Mouse (Mus musculus) adrenal gland, postnatal 25 days (tissue): ENCODE measurements around the gene Swt1. TPM values are rescaled to one million over a fixed set of nuclear protein-coding genes. Genes with fewer than 3 reads are reported as not detected.
"Not testable (repeated sequence)": the region's sequence is repeated elsewhere in the genome, so short reads cannot be mapped to it uniquely, and the experiment has no call there.

Experiments used
- DNase-seq: peaks from one replicate; pipeline ENCODE4 v3.0.0; 2021; ENCODE audit warnings: mixed read lengths
- long read RNA-seq: library from polyadenylated mRNA; stranded (forward); transcript quantifications from one replicate; pipeline ENCODE4 v2.0.0, GENCODE M21; 2021
- total RNA-seq: library from RNA; stranded (reverse); gene quantifications from 2 replicates; pipeline ENCODE4 v1.2.3, GENCODE M21; 2021

Gene Swt1
- total RNA-seq = 22.4 and 29.5 TPM in 2 replicates
- long read RNA-seq, transcript Swt1-201 (20 exons, 3,688 nt) = major isoform, 12 of 18 reads
- long read RNA-seq, partial matches to known transcripts = 2 of 18 reads
- long read RNA-seq, other reads (novel, unspliced or antisense) = 4 of 18 reads

- DNase-seq = peak; percentile 95
These were observed at the start of gene Swt1, which contains the start of gene Trmt1l for GRCm38 (mm10) chr1:151428263-151429221. Gene Swt1 (minus strand): TSS chr1:151428455. Gene Trmt1l (plus strand): TSS chr1:151428542.

- DNase-seq = not testable (repeated sequence)
These were observed 44.1 kb upstream of the Swt1 start for GRCm38 (mm10) chr1:151472386-151472785.

- DNase-seq = no peak
These were observed 43.2 kb upstream of the Swt1 start for GRCm38 (mm10) chr1:151471429-151471828.

GRCm38 (mm10) chr1:151466571-151466970 lies 38.3 kb upstream of the Swt1 start:
- no peak for DNase-seq

GRCm38 (mm10) chr1:151464914-151465313 lies 36.7 kb upstream of the Swt1 start:
- no peak for DNase-seq

- no peak for DNase-seq
These were observed 33.0 kb upstream of the Swt1 start for GRCm38 (mm10) chr1:151461265-151461664.

GRCm38 (mm10) chr1:151457087-151457486 lies 28.8 kb upstream of the Swt1 start:
- no peak for DNase-seq

- DNase-seq = no peak
These were observed 23.7 kb upstream of the Swt1 start for GRCm38 (mm10) chr1:151451946-151452345.

GRCm38 (mm10) chr1:151450851-151451250 lies 22.6 kb upstream of the Swt1 start:
- DNase-seq = no peak

GRCm38 (mm10) chr1:151449866-151450265 lies 21.6 kb upstream of the Swt1 start:
- DNase-seq = no peak

GRCm38 (mm10) chr1:151435431-151435830 lies 7.2 kb upstream of the Swt1 start:
- DNase-seq = no peak

- no peak for DNase-seq
These were observed 1.1 kb upstream of the Swt1 start for GRCm38 (mm10) chr1:151429316-151429715.

- no peak for DNase-seq
These were observed 380 bp downstream of the Swt1 start for GRCm38 (mm10) chr1:151427888-151428262.

GRCm38 (mm10) chr1:151426947-151427600 lies 1.2 kb downstream of the Swt1 start:
- DNase-seq = no peak

- no peak for DNase-seq
These were observed 6.1 kb downstream of the Swt1 start for GRCm38 (mm10) chr1:151422178-151422577.

- DNase-seq = no peak
These were observed 18.4 kb downstream of the Swt1 start for GRCm38 (mm10) chr1:151409827-151410226.

GRCm38 (mm10) chr1:151390029-151390428 lies 38.2 kb downstream of the Swt1 start:
- peak; percentile 27 for DNase-seq

- DNase-seq = no peak
These were observed 50.9 kb downstream of the Swt1 start for GRCm38 (mm10) chr1:151377353-151377752.

GRCm38 (mm10) chr1:151372823-151373222 lies 55.4 kb downstream of the Swt1 start:
- no peak for DNase-seq

GRCm38 (mm10) chr1:151371543-151371942 lies 56.7 kb downstream of the Swt1 start:
- DNase-seq = no peak

GRCm38 (mm10) chr1:151370573-151370972 lies 57.7 kb downstream of the Swt1 start:
- no peak for DNase-seq

- no peak for DNase-seq
These were observed 59.8 kb downstream of the Swt1 start for GRCm38 (mm10) chr1:151368444-151368843.

GRCm38 (mm10) chr1:151367721-151368324 lies 60.4 kb downstream of the Swt1 start:
- no peak for DNase-seq
